Mouse (Mus musculus) thymus, postnatal 4 days (tissue): ENCODE measurements around the gene Dip2c.

Source experiments
- DNase-seq: peaks from one replicate; pipeline ENCODE4 v3.0.0; 2021

Dip2c gene

GRCm38 (mm10) chr13:9683280-9683679 lies 407.0 kb downstream of the Dip2c start:
- no peak for DNase-seq

GRCm38 (mm10) chr13:9684153-9684923 lies 408.0 kb downstream of the Dip2c start:
- DNase-seq, result no peak

GRCm38 (mm10) chr13:9686261-9686660 lies 409.9 kb downstream of the Dip2c start:
- DNase-seq, result no peak

- DNase-seq, result no peak
Measured at GRCm38 (mm10) chr13:9686765-9687164, 410.4 kb downstream of the Dip2c start.

DNA sequence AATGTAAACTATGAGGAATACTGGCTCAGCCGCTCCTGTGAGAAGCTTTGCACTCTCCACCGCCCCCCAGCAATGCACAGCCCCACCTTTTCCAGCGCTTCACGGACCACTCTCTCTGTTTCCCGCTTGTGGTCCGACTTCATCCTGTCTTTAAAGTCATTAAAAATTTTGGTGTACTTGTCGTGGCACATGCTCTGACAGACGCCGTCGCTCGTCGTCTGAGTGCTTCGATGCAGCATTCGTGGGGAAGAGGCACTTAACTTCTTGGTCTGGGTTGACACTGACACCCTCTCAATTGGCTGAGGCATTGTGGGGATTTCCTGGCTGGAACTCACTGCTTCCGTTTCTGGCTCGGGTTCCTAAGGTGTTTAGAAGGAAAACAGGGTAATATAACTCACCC lies 413.0 kb downstream of the Dip2c start:
- no peak for DNase-seq

- DNase-seq, result no peak
Measured at GRCm38 (mm10) chr13:9692876-9693275, 416.5 kb downstream of the Dip2c start.

- DNase-seq, result no peak
Measured at GRCm38 (mm10) chr13:9694651-9695050, 418.3 kb downstream of the Dip2c start.

DNA sequence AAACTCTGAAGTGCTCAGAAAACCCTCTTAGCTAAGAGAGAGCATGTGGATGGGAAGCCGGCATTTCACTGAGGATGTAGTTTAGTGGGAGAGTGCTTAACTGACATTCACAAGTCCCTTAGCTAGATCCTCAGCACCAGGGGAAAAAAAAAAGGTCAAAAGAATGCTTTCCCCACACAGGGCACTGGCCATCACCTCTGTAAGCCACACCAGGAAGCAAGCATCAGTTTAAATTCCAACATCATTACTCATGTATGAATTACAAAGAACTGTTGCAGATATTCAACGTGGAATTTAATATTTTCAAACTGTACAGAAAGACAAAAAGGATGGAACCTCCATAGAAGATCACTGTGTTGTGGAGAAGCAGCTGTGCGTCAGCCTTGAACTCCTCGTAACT lies 419.1 kb downstream of the Dip2c start:
- DNase-seq, result no peak

DNA sequence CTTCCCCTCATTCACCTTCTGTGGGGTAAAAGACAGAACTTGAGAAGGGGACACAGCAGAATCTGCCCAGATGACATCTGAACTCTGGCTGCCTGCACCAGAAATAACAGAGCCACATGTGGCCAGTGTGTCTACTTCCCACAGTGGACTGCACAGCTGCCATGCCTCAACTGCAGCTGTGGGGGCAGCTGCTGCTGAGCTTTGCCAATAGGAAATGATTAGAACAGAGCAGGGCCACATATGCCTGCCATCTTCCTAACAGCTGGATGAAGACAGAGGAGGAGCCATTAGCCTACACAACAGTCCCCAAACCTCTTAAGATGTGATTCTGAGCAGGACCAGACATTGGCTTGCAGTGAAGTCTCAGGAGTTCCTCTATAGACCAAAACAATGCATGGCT lies 419.5 kb downstream of the Dip2c start:
- no peak for DNase-seq

DNA sequence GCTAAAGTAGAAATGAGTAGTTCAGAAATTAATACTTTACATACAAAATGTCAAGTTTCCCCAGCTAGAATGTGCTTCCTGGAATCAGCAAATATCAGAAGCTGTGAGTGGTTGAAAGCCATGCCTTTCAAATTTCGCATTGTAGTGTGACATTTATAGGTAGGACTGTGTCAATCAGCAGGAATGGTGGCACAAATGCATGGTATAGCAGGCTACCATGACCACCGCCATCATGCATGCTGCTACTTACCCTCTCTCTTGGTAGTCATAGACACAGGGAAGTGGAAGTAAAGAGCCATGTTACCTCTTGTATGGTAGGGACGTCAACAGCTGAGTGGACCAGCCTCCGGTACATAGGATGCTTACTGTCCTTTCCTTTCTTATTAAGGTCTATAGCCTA lies 421.0 kb downstream of the Dip2c start:
- DNase-seq, result no peak

DNA sequence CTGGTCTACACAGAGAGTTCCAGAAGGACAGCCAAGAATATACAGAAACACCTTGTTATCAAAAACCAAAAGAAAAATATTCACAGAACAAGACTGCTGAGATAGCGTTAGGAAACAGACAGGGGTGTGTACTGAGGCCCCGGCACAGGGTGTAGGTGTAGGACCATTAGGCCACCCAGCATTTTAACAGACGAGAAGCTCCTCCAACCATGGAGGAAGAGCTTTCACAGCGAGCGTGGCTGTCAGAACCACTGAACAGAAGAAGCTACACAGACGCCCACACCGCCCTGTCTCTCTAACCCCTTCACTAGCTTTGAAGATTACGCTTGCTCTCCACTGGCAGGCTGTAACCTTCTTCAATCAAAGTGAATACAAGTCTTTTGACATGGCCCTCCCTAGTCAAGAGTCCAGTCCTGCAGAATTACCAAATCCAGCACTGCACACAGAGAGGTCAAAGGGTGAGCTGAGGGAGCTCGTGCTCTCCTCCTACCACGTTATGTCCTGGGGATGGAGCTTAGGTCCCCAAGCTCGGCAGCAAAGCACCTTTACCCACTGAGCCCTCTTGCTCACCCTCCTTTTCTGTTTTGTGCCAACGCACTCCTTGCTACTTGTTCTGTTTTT lies 426.4 kb downstream of the Dip2c start:
- DNase-seq, result no peak

DNA sequence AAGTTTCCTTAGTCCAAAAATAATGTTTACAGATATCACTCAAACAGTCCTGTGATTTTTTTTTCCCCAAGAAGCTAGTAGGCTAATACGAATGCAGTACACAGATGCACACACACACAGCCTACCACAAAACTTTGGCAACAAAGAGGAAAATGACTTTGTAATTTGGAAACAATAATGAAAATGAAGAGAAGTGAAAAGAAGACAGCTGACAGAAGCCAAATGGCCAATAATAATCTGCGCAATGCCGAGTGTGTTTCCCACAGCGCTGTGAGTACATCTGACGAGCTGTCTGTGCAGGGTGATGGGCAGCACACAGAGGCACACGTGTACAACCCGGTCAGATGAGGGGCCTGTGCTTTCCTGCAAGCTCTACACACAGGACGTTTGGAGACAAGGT lies 430.4 kb downstream of the Dip2c start:
- DNase-seq, result no peak

DNA sequence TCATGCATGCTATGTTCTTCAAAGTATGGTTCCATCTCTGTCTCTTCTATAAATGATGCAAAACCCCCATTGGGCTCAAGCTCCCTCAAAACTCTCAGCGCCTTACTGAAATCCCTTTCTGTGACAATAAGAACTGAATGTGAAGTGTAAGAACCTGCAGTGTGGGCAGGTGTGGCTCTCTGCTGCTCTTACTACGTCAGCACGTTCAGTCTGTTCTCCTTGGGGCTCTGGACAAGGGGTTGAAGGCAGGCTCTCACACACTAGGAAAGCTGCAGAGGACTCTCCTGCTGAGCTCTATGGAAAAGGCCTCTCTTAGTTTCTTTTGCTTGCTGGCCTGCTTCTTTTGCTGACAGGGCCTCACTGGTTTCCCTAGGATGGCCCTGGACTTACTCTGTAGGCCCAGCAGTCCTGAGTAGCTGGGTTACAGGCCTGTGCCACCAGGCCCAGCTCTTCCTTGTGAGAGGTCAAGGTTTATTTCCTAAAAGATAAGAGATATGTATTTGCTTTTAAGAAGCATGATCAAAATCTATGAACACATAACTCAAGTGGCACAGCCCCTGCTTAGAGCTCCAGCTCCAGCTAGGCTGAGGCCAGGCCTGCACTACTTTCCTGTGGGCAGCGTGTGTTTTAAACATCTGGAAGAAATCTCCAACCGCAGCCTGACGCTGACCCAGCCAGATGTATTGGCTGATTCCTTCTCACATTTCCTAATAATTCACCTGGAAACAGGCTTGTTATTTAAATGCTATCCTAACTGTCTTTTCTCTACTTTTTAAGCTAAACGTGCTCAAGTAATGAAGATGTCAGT lies 432.3 kb downstream of the Dip2c start:
- DNase-seq, result no peak

- no peak for DNase-seq
Measured at GRCm38 (mm10) chr13:9712409-9712808, 436.1 kb downstream of the Dip2c start.

GRCm38 (mm10) chr13:9712971-9713370 lies 436.6 kb downstream of the Dip2c start:
- no peak for DNase-seq

GRCm38 (mm10) chr13:9713462-9714134 lies 437.3 kb downstream of the Dip2c start:
- DNase-seq, result no peak

GRCm38 (mm10) chr13:9715224-9715623 lies 438.9 kb downstream of the Dip2c start:
- no peak for DNase-seq
